Mouse (Mus musculus) liver, embryonic 13.5 days (tissue): ENCODE measurements around the gene Hs3st4. TPM values are rescaled to one million over a fixed set of nuclear protein-coding genes. Genes with fewer than 3 reads are reported as not detected.

Experiments used
- ATAC-seq: fragments of 200-750 bp; cut with Nextera tagmentation; 2 replicates; pipeline ENCODE4 v1.8.0; 2017; ENCODE audit warnings: low read depth, mild to moderate bottlenecking, moderate number of reproducible peaks, moderate library complexity
- DNase-seq: peaks from one replicate; pipeline ENCODE4 v3.0.0; 2022
- H3K27ac ChIP-seq: fragments of 300-500 bp; sonication (generic); 2 replicates; pipeline ENCODE4 v1.5.1; 2015; ENCODE audit warnings: moderate library complexity, mild to moderate bottlenecking, inconsistent platforms
- H3K27me3 ChIP-seq: fragments of 300-500 bp; sonication (generic); 2 replicates; pipeline ENCODE4 v1.6.1; 2015; ENCODE audit warnings: mild to moderate bottlenecking, inconsistent platforms
- H3K36me3 ChIP-seq: fragments of 300-500 bp; sonication (generic); 2 replicates; pipeline ENCODE4 v1.6.1; 2015; ENCODE audit warnings: mild to moderate bottlenecking, inconsistent platforms
- H3K4me1 ChIP-seq: fragments of 300-500 bp; sonication (generic); replicated peaks from 2 replicates; pipeline ENCODE4 v1.6.1; 2015; ENCODE audit warnings: inconsistent platforms
- H3K4me2 ChIP-seq: fragments of 300-500 bp; sonication (generic); 2 replicates; pipeline ENCODE4 v1.6.1; 2015; ENCODE audit warnings: inconsistent platforms, mild to moderate bottlenecking, moderate library complexity
- H3K4me3 ChIP-seq: fragments of 300-500 bp; sonication (generic); replicated peaks from 2 replicates; pipeline ENCODE4 v1.5.1; 2015; ENCODE audit warnings: mild to moderate bottlenecking, inconsistent platforms
- H3K9ac ChIP-seq: fragments of 300-500 bp; sonication (generic); 2 replicates; pipeline ENCODE4 v1.6.1; 2015; ENCODE audit warnings: mild to moderate bottlenecking, inconsistent platforms
- H3K9me3 ChIP-seq: fragments of 300-500 bp; sonication (generic); replicated peaks from 2 replicates; pipeline ENCODE4 v1.6.1; 2016; ENCODE audit warnings: inconsistent platforms
- whole genome bisulfite sequencing: fragments of 180-500 bp; shearing (Covaris S2); methylation state at CpG from one replicate; pipeline ENCODE4 v1.1.7; 2015; ENCODE audit not compliant: insufficient replicate concordance; 5-methylcytosine and 5-hydroxymethylcytosine counted together
- polyA plus RNA-seq: library from polyadenylated mRNA; unstranded; fragments of >200 nt; fragmentation: Nextera tagmentation; extraction: Ambion mirVana; gene quantifications from 2 replicates; pipeline ENCODE4 v1.2.1, GENCODE M21; 2015

Gene Hs3st4
- polyA plus RNA-seq, 1 experiment from 2014 or later = not detected

- Histone ChIP-seq H3K27me3 (no peaks in the 10 kb centered on the region), H3K9me3 (no peaks in the 10 kb centered on the region), H3K36me3 (no peaks in the 10 kb centered on the region), H3K4me1 (no peaks in the 10 kb centered on the region), H3K4me2 (no peak overlapping the region), H3K27ac (no peak overlapping the region), H3K4me3 (no peak overlapping the region), H3K9ac (no peak overlapping the region)
- 56% methylated on average over 13 of the region's 13 CpGs for WGBS
- no peak for DNase-seq
- ATAC-seq = no peak
Observed at GRCm38 (mm10) chr7:124347218-124348017, 364.7 kb downstream of the Hs3st4 start.

- H3K4me3 ChIP-seq = no peak overlapping the region
- no peaks in the 10 kb centered on the region for H3K4me1 ChIP-seq
- H3K9ac ChIP-seq = no peak overlapping the region
- no peak overlapping the region for H3K27ac ChIP-seq
- no peak for DNase-seq
- H3K9me3 ChIP-seq = no peaks in the 10 kb centered on the region
- no peak for ATAC-seq
- no peaks in the 10 kb centered on the region for H3K36me3 ChIP-seq
- no peaks in the 10 kb centered on the region for H3K27me3 ChIP-seq
- 81% methylated on average over 4 of the region's 4 CpGs for WGBS
- H3K4me2 ChIP-seq = no peak overlapping the region
Observed at GRCm38 (mm10) chr7:124354035-124354434, 371.4 kb downstream of the Hs3st4 start.

GRCm38 (mm10) chr7:124358068-124358467, 375.4 kb downstream of the Hs3st4 start:
- Histone ChIP-seq H3K4me3 (no peak overlapping the region), H3K36me3 (no peaks in the 10 kb centered on the region), H3K9me3 (no peaks in the 10 kb centered on the region), H3K9ac (no peak overlapping the region), H3K4me1 (no peaks in the 10 kb centered on the region), H3K27me3 (no peaks in the 10 kb centered on the region), H3K4me2 (no peak overlapping the region), H3K27ac (no peak overlapping the region)
- DNase-seq = no peak
- 62% methylated on average over 3 of the region's 3 CpGs for WGBS
- no peak for ATAC-seq

- WGBS = 59% methylated on average over 4 of the region's 4 CpGs
- Histone ChIP-seq H3K27ac (no peak overlapping the region), H3K4me1 (no peaks in the 10 kb centered on the region), H3K9me3 (no peaks in the 10 kb centered on the region), H3K4me2 (no peak overlapping the region), H3K36me3 (no peaks in the 10 kb centered on the region), H3K27me3 (no peaks in the 10 kb centered on the region), H3K9ac (no peak overlapping the region), H3K4me3 (no peak overlapping the region)
- no peak for ATAC-seq
- DNase-seq = no peak
Observed at GRCm38 (mm10) chr7:124359836-124360235, 377.2 kb downstream of the Hs3st4 start.

- Histone ChIP-seq H3K4me2 (no peak overlapping the region), H3K27me3 (no peaks in the 10 kb centered on the region), H3K27ac (no peak overlapping the region), H3K4me1 (no peaks in the 10 kb centered on the region), H3K9me3 (no peaks in the 10 kb centered on the region), H3K36me3 (no peaks in the 10 kb centered on the region), H3K9ac (no peak overlapping the region), H3K4me3 (no peak overlapping the region)
- WGBS = 53% methylated on average over 1 of the region's 1 CpGs
- DNase-seq (no peak), ATAC-seq (no peak)
Observed at GRCm38 (mm10) chr7:124372297-124372696, 389.6 kb downstream of the Hs3st4 start.

GRCm38 (mm10) chr7:124372697-124373096, 390.0 kb downstream of the Hs3st4 start:
- DNase-seq (no peak), ATAC-seq (no peak)
- H3K27ac ChIP-seq = no peak overlapping the region
- H3K4me3 ChIP-seq = no peak overlapping the region
- H3K9me3 ChIP-seq = no peaks in the 10 kb centered on the region
- H3K36me3 ChIP-seq = no peaks in the 10 kb centered on the region
- no peaks in the 10 kb centered on the region for H3K27me3 ChIP-seq
- no peaks in the 10 kb centered on the region for H3K4me1 ChIP-seq
- 70% methylated on average over 2 of the region's 2 CpGs for WGBS
- H3K4me2 ChIP-seq = no peak overlapping the region
- H3K9ac ChIP-seq = no peak overlapping the region

GRCm38 (mm10) chr7:124383489-124383888, 400.8 kb downstream of the Hs3st4 start:
- WGBS = 32% methylated on average over 4 of the region's 4 CpGs
- no peaks in the 10 kb centered on the region for H3K4me1 ChIP-seq
- no peaks in the 10 kb centered on the region for H3K27me3 ChIP-seq
- H3K9me3 ChIP-seq = no peaks in the 10 kb centered on the region
- H3K36me3 ChIP-seq = no peaks in the 10 kb centered on the region
- H3K4me2 ChIP-seq = no peak overlapping the region
- H3K27ac ChIP-seq = no peak overlapping the region
- DNase-seq = no peak
- no peak overlapping the region for H3K9ac ChIP-seq
- H3K4me3 ChIP-seq = no peak overlapping the region
- no peak for ATAC-seq

- no peaks in the 10 kb centered on the region; the same call in 1 of the 2 replicates for H3K9me3 ChIP-seq
- H3K9ac ChIP-seq = no peak overlapping the region
- no peak overlapping the region for H3K4me3 ChIP-seq
- no peaks in the 10 kb centered on the region for H3K4me1 ChIP-seq
- no peak for DNase-seq
- H3K27ac ChIP-seq = no peak overlapping the region
- H3K27me3 ChIP-seq = no peaks in the 10 kb centered on the region
- no peak for ATAC-seq
- H3K4me2 ChIP-seq = no peak overlapping the region
- H3K36me3 ChIP-seq = no peaks in the 10 kb centered on the region
Observed at GRCm38 (mm10) chr7:124399184-124399583, 416.5 kb downstream of the Hs3st4 start.

- no peak overlapping the region for H3K27ac ChIP-seq
- ATAC-seq (no peak), DNase-seq (no peak)
- no peak overlapping the region for H3K4me2 ChIP-seq
- H3K36me3 ChIP-seq = no peaks in the 10 kb centered on the region
- no peaks in the 10 kb centered on the region for H3K4me1 ChIP-seq
- H3K4me3 ChIP-seq = no peak overlapping the region
- H3K27me3 ChIP-seq = no peaks in the 10 kb centered on the region
- no peaks in the 10 kb centered on the region for H3K9me3 ChIP-seq
- no peak overlapping the region for H3K9ac ChIP-seq
Observed at GRCm38 (mm10) chr7:124426951-124427350, 444.3 kb downstream of the Hs3st4 start.
